Comparison of ENCODE assay signal across 17 mouse cellular contexts in genomic region chr15:83074179-83074578, GRCm38 (mm10). TPM values are rescaled to one million over a fixed set of nuclear protein-coding genes. Genes with fewer than 3 reads are reported as not detected.
DNase-seq lines count a peak whose midpoint lies in the region; ATAC-seq and TF ChIP-seq lines count a peak whose summit lies in the region.
"Had no signal": no experiment of that assay in that cellular context is flagged by ENCODE, and none has a peak within 500 bp of the region (broad histone marks: within the 10 kb centered on the region; RNA-seq: fewer than 3 reads in every experiment).

No protein-coding gene starts in this region.

- no peaks in the 10 kb centered on the region for H3K36me3 ChIP-seq in kidney, adult 2 months (ENCODE audit: control insufficient read depth, insufficient read depth, low read length)
- H3K36me3 ChIP-seq in kidney, embryonic 14.5 days (ENCODE audit: control insufficient read depth, insufficient read depth, low read length) = no peaks in the 10 kb centered on the region
- no peaks in the 10 kb centered on the region for H3K36me3 ChIP-seq in forebrain, embryonic 14.5 days (ENCODE audit: control insufficient read depth, insufficient read depth, low read length)
- H3K36me3 ChIP-seq: embryonic facial prominence, embryonic 10.5 days; G1E; hindbrain, embryonic 15.5 days; lung, embryonic 15.5 days; midbrain, embryonic 12.5 days had no signal

- H3K4me3 ChIP-seq in kidney, adult 2 months (ENCODE audit: insufficient read depth, low read depth, low read length) = no peak overlapping the region
- no peak overlapping the region for H3K4me3 ChIP-seq in kidney, embryonic 14.5 days (ENCODE audit: low read length)
- no peak overlapping the region for H3K4me3 ChIP-seq in forebrain, embryonic 14.5 days (ENCODE audit: low read depth, low read length)
- H3K4me3 ChIP-seq: embryonic facial prominence, embryonic 10.5 days; hindbrain, embryonic 15.5 days; lung, embryonic 15.5 days; midbrain, embryonic 12.5 days; myocyte had no signal

- no peak for TF ChIP-seq POLR2A in kidney, adult 2 months (IDR thresholded peaks at IDR 0.05; ENCODE audit: low read depth, low read length)

- no peak for TF ChIP-seq CTCF in kidney, adult 2 months (conservative IDR thresholded peaks at IDR 0.05; ENCODE audit: insufficient read depth, insufficient read length, low read depth, low read length)

- H3K4me1 ChIP-seq in kidney, adult 2 months (ENCODE audit: control insufficient read depth, insufficient read depth, low read length) = peaks cover 3% of the 10 kb centered on the region; the same call in 1 of the 2 replicates
- peaks cover 5% of the 10 kb centered on the region for H3K4me1 ChIP-seq in kidney, embryonic 14.5 days (ENCODE audit: control insufficient read depth, insufficient read depth, low read length)
- no peaks in the 10 kb centered on the region for H3K4me1 ChIP-seq in forebrain, embryonic 14.5 days (ENCODE audit: control insufficient read depth, insufficient read depth, low read length)
- H3K4me1 ChIP-seq: embryonic facial prominence, embryonic 10.5 days; hindbrain, embryonic 15.5 days had no signal

- peak; percentile 30 to 54 for DNase-seq in cerebellum, postnatal 14 days
- DNase-seq in cerebellum, adult 11-12 months = no peak
- peak; percentile 93 for DNase-seq in kidney, adult 2 months
- DNase-seq in heart, postnatal 4 days = peak; percentile 62
- no peak for DNase-seq in layer of hippocampus, postnatal 10 days (ENCODE audit: low spot score in 2 of 2)
- no peak for DNase-seq in forebrain, embryonic 14.5 days (ENCODE audit: low spot score)
- DNase-seq: cerebellum, adult 9-10 months; right cerebral cortex, postnatal 14 days; thymus, adult 2 months had no signal

- no peak overlapping the region for H3K9ac ChIP-seq in kidney, embryonic 14.5 days (ENCODE audit: low read depth, low read length)
- no peak overlapping the region for H3K9ac ChIP-seq in forebrain, embryonic 14.5 days (ENCODE audit: low read length)
- H3K9ac ChIP-seq: hindbrain, embryonic 15.5 days; lung, embryonic 15.5 days; midbrain, embryonic 12.5 days had no signal

- H3K27ac ChIP-seq in kidney, adult 2 months (ENCODE audit: insufficient read depth, low read depth, low read length) = no peak overlapping the region
- no peak overlapping the region for H3K27ac ChIP-seq in kidney, embryonic 14.5 days (ENCODE audit: low read depth, low read length)
- no peak overlapping the region for H3K27ac ChIP-seq in forebrain, embryonic 14.5 days (ENCODE audit: low read depth, low read length)
- H3K27ac ChIP-seq: embryonic facial prominence, embryonic 10.5 days; hindbrain, embryonic 15.5 days; lung, embryonic 15.5 days; midbrain, embryonic 12.5 days had no signal

- no peak overlapping the region for H3K4me2 ChIP-seq in kidney, embryonic 14.5 days (replicated peaks; ENCODE audit: low read depth, low read length)
- H3K4me2 ChIP-seq in forebrain, embryonic 14.5 days (ENCODE audit: low read length) = no peak overlapping the region
- H3K4me2 ChIP-seq: hindbrain, embryonic 15.5 days; lung, embryonic 15.5 days; midbrain, embryonic 12.5 days had no signal

- H3K9me3 ChIP-seq in kidney, embryonic 14.5 days (ENCODE audit: control insufficient read depth, low read length) = no peaks in the 10 kb centered on the region
- no peaks in the 10 kb centered on the region for H3K9me3 ChIP-seq in forebrain, embryonic 14.5 days (replicated peaks; ENCODE audit: control insufficient read depth, low read length)
- H3K9me3 ChIP-seq: embryonic facial prominence, embryonic 10.5 days; G1E; hindbrain, embryonic 15.5 days; lung, embryonic 15.5 days; midbrain, embryonic 12.5 days had no signal

- H3K27me3 ChIP-seq in kidney, adult 2 months (replicated peaks; ENCODE audit: control insufficient read depth, insufficient read depth, low read length) = no peaks in the 10 kb centered on the region
- H3K27me3 ChIP-seq in kidney, embryonic 14.5 days (ENCODE audit: control insufficient read depth, insufficient read depth, low read length) = no peaks in the 10 kb centered on the region
- H3K27me3 ChIP-seq in forebrain, embryonic 14.5 days (replicated peaks; ENCODE audit: control insufficient read depth, insufficient read depth, low read length) = no peaks in the 10 kb centered on the region
- H3K27me3 ChIP-seq: hindbrain, embryonic 15.5 days; lung, embryonic 15.5 days had no signal

- WGBS in kidney, adult 2 months = 61% methylated on average over 4 of the region's 4 CpGs
- 77% methylated on average over 4 of the region's 4 CpGs for WGBS in kidney, embryonic 14.5 days
- WGBS in forebrain, embryonic 14.5 days = 83% methylated on average over 4 of the region's 4 CpGs

- no peak for ATAC-seq in kidney, embryonic 14.5 days (ENCODE audit: low FRiP score, low TSS enrichment)
- ATAC-seq in erythroblast, adult 5-6 weeks (replicated peaks; ENCODE audit: low FRiP score, poor library complexity, severe bottlenecking) = 0 out of 2 replicates have a peak, but pooled peaks have one; percentile 29
- ATAC-seq in forebrain, embryonic 14.5 days = no peak

RNA-seq across cellular contexts. Expression of gene Serhl, which starts 15.1 kb away (rescaled TPM):
- 106 and 124 TPM in 2 replicates for polyA plus RNA-seq in kidney, adult 2 months (2012; rRNA removed)
- polyA plus RNA-seq in kidney, embryonic 14.5 days (2014; fragmentation: Nextera tagmentation; extraction: Ambion mirVana) = 52.7 and 54.5 TPM in 2 replicates
- total RNA-seq in erythroblast, adult 5-6 weeks (2015; ENCODE audit: low replicate concordance) = 14.2 and 18.3 TPM in 2 replicates
- 7.0 and 19.4 TPM in 2 replicates for total RNA-seq in erythroblast, adult 5-6 weeks (2017; ENCODE audit: low replicate concordance)
- 10 to 100 TPM; 73.2 to 74.7 TPM for total RNA-seq in heart, postnatal 4 days (2021)
- total RNA-seq in layer of hippocampus, postnatal 10 days (2021) = 10 to 100 TPM; 11.6 to 12.0 TPM
- 32.7 and 37.6 TPM in 2 replicates for polyA plus RNA-seq in forebrain, embryonic 14.5 days (2014; fragmentation: Nextera tagmentation; extraction: Ambion mirVana)

RNA-seq across cellular contexts. Expression of gene Nfam1, which starts 41.1 kb away (rescaled TPM):
- polyA plus RNA-seq in kidney, adult 2 months (2012; rRNA removed) = 2.2 and 2.9 TPM in 2 replicates
- polyA plus RNA-seq in kidney, embryonic 14.5 days (2014; fragmentation: Nextera tagmentation; extraction: Ambion mirVana) = 2.0 and 3.4 TPM in 2 replicates
- total RNA-seq in erythroblast, adult 5-6 weeks (2015; ENCODE audit: low replicate concordance) = 26.3 and 27.6 TPM in 2 replicates
- 18.4 and 30.1 TPM in 2 replicates for total RNA-seq in erythroblast, adult 5-6 weeks (2017; ENCODE audit: low replicate concordance)
- total RNA-seq in heart, postnatal 4 days (2021) = 1 to 10 TPM in 1 of 2 experiments, under 1 TPM in 1; 0.98 to 1.4 TPM
- total RNA-seq in layer of hippocampus, postnatal 10 days (2021) = 1 to 10 TPM; 1.6 to 2.4 TPM
- polyA plus RNA-seq in forebrain, embryonic 14.5 days (2014; fragmentation: Nextera tagmentation; extraction: Ambion mirVana) = 1.2 and 2.0 TPM in 2 replicates
- polyA plus RNA-seq: myocyte had no signal

RNA-seq across cellular contexts. Expression of gene Rrp7a, which starts 48.4 kb away (rescaled TPM):
- 110 and 126 TPM in 2 replicates for polyA plus RNA-seq in kidney, adult 2 months (2012; rRNA removed)
- 50.2 and 50.4 TPM in 2 replicates for polyA plus RNA-seq in kidney, embryonic 14.5 days (2014; fragmentation: Nextera tagmentation; extraction: Ambion mirVana)
- 3.3 and 13.0 TPM in 2 replicates for total RNA-seq in erythroblast, adult 5-6 weeks (2015; ENCODE audit: low replicate concordance)
- total RNA-seq in erythroblast, adult 5-6 weeks (2017; ENCODE audit: low replicate concordance) = 9.1 and 30.8 TPM in 2 replicates
- total RNA-seq in heart, postnatal 4 days (2021) = 10 to 100 TPM; 54.6 to 56.3 TPM
- total RNA-seq in layer of hippocampus, postnatal 10 days (2021) = 100 to 1,000 TPM; 123 to 128 TPM
- 64.2 and 67.3 TPM in 2 replicates for polyA plus RNA-seq in forebrain, embryonic 14.5 days (2014; fragmentation: Nextera tagmentation; extraction: Ambion mirVana)

Comparison
In these comparisons a context has a peak if more than half of its experiments do, and no peak if none do; other contexts are left out.
1. DNase-seq: peak in cerebellum, postnatal 14 days (2 of 2), kidney, adult 2 months (single experiment) and heart, postnatal 4 days (single experiment); none in cerebellum, adult 11-12 months (single experiment), layer of hippocampus, postnatal 10 days (0 of 2) and forebrain, embryonic 14.5 days (single experiment).
2. RNA of gene Nfam1, which starts 41.1 kb away (total RNA-seq): 18.4 to 30.1 TPM in erythroblast, adult 5-6 weeks; 1.6 to 2.4 TPM in layer of hippocampus, postnatal 10 days and 0.98 to 1.4 TPM in heart, postnatal 4 days; every median in the first group is over 4 times any median in the second.